Mouse (Mus musculus) ES-Bruce4 (cell line): ENCODE measurements around the gene Grin3b.

Source experiments
- CTCF ChIP-seq: IDR thresholded peaks from one replicate; pipeline ENCODE4 v1.8.1; 2011; ENCODE audit warnings: low read depth, low read length
- EP300 ChIP-seq: IDR thresholded peaks from 2 replicates; pipeline ENCODE4 v1.6.1; 2011; ENCODE audit warnings: low read depth, low read length; ENCODE audit not compliant: insufficient read depth

GRCm38 (mm10) chr10:80022164-80022563 lies 51.6 kb downstream of the Grin3b start:
- TF ChIP-seq EP300 (no peak), CTCF (no peak)
